Mouse (Mus musculus): ENCODE measurements around the gene Atxn2. TPM values are rescaled to one million over a fixed set of nuclear protein-coding genes. Genes with fewer than 3 reads are reported as not detected.

The Atxn2 gene
- polyA plus RNA-seq, 1 experiment, result 71.9 TPM

- no peaks in the 10 kb centered on the region for H3K36me3 ChIP-seq (ENCODE audit: control insufficient read depth, insufficient read depth, low read length)
- TF ChIP-seq CTCF (IDR thresholded peaks at IDR 0.05; ENCODE audit: extremely low read depth, insufficient read depth, insufficient read length, insufficient replicate concordance) (no peak), POLR2A (IDR thresholded peaks at IDR 0.05; ENCODE audit: low read depth, low read length) (no peak)
- no peak for DNase-seq (ENCODE audit: low read depth in 1 of 2, low spot score in 2 of 2)
- H3K27me3 ChIP-seq (ENCODE audit: control insufficient read depth, insufficient read depth, low read length), result no peaks in the 10 kb centered on the region
- H3K4me1 ChIP-seq (ENCODE audit: control insufficient read depth, insufficient read depth, insufficient read length), result no peaks in the 10 kb centered on the region
- no peak overlapping the region for H3K27ac ChIP-seq (ENCODE audit: insufficient read depth, low read length)
- 94% methylated on average over 6 of the region's 6 CpGs for WGBS
- no peak overlapping the region for H3K4me3 ChIP-seq (ENCODE audit: extremely low read depth, insufficient read depth, insufficient read length)
Observed at GRCm38 (mm10) chr5:121696761-121697160, 14.4 kb upstream of the Atxn2 start.

GRCm38 (mm10) chr5:121699891-121700290 is 11.2 kb upstream of the Atxn2 start:
- Histone ChIP-seq H3K4me1 (ENCODE audit: control insufficient read depth, insufficient read depth, insufficient read length) (no peaks in the 10 kb centered on the region), H3K27me3 (ENCODE audit: control insufficient read depth, insufficient read depth, low read length) (no peaks in the 10 kb centered on the region), H3K27ac (ENCODE audit: insufficient read depth, low read length) (no peak overlapping the region; the same call in 1 of the 2 replicates), H3K36me3 (ENCODE audit: control insufficient read depth, insufficient read depth, low read length) (no peaks in the 10 kb centered on the region), H3K4me3 (ENCODE audit: extremely low read depth, insufficient read depth, insufficient read length) (no peak overlapping the region)
- 79% methylated on average over 5 of the region's 5 CpGs for WGBS
- no peak for TF ChIP-seq CTCF (IDR thresholded peaks at IDR 0.05; ENCODE audit: extremely low read depth, insufficient read depth, insufficient read length, insufficient replicate concordance)
- no peak for TF ChIP-seq POLR2A (IDR thresholded peaks at IDR 0.05; ENCODE audit: low read depth, low read length)
- no peak for DNase-seq (ENCODE audit: low read depth in 1 of 2, low spot score in 2 of 2)

GRCm38 (mm10) chr5:121700496-121700895 is 10.6 kb upstream of the Atxn2 start:
- TF ChIP-seq POLR2A (IDR thresholded peaks at IDR 0.05; ENCODE audit: low read depth, low read length) (no peak), CTCF (IDR thresholded peaks at IDR 0.05; ENCODE audit: extremely low read depth, insufficient read depth, insufficient read length, insufficient replicate concordance) (no peak)
- no peak for DNase-seq (ENCODE audit: low read depth in 1 of 2, low spot score in 2 of 2)
- Histone ChIP-seq H3K36me3 (ENCODE audit: control insufficient read depth, insufficient read depth, low read length) (no peaks in the 10 kb centered on the region), H3K27me3 (ENCODE audit: control insufficient read depth, insufficient read depth, low read length) (no peaks in the 10 kb centered on the region), H3K4me3 (ENCODE audit: extremely low read depth, insufficient read depth, insufficient read length) (no peak overlapping the region), H3K4me1 (ENCODE audit: control insufficient read depth, insufficient read depth, insufficient read length) (no peaks in the 10 kb centered on the region), H3K27ac (ENCODE audit: insufficient read depth, low read length) (no peak overlapping the region)
- WGBS, result 75% methylated on average over 11 of the region's 11 CpGs

- Histone ChIP-seq H3K36me3 (ENCODE audit: control insufficient read depth, insufficient read depth, low read length) (no peaks in the 10 kb centered on the region), H3K4me1 (ENCODE audit: control insufficient read depth, insufficient read depth, insufficient read length) (no peaks in the 10 kb centered on the region), H3K27me3 (ENCODE audit: control insufficient read depth, insufficient read depth, low read length) (no peaks in the 10 kb centered on the region), H3K4me3 (ENCODE audit: extremely low read depth, insufficient read depth, insufficient read length) (no peak overlapping the region), H3K27ac (ENCODE audit: insufficient read depth, low read length) (peak overlapping the region; percentile 64; the same call in 1 of the 2 replicates)
- TF ChIP-seq POLR2A (IDR thresholded peaks at IDR 0.05; ENCODE audit: low read depth, low read length) (no peak), CTCF (IDR thresholded peaks at IDR 0.05; ENCODE audit: extremely low read depth, insufficient read depth, insufficient read length, insufficient replicate concordance) (no peak)
- DNase-seq (ENCODE audit: low read depth in 1 of 2, low spot score in 2 of 2), result no peak
- WGBS, result 55% methylated on average over 8 of the region's 8 CpGs
Observed at GRCm38 (mm10) chr5:121701111-121701769, 9.9 kb upstream of the Atxn2 start.

- no peaks in the 10 kb centered on the region for H3K27me3 ChIP-seq (ENCODE audit: control insufficient read depth, insufficient read depth, low read length)
- no peak overlapping the region for H3K27ac ChIP-seq (ENCODE audit: insufficient read depth, low read length)
- H3K4me1 ChIP-seq (ENCODE audit: control insufficient read depth, insufficient read depth, insufficient read length), result no peaks in the 10 kb centered on the region
- H3K4me3 ChIP-seq (ENCODE audit: extremely low read depth, insufficient read depth, insufficient read length), result no peak overlapping the region
- DNase-seq (ENCODE audit: low read depth in 1 of 2, low spot score in 2 of 2), result no peak
- no peak for TF ChIP-seq CTCF (IDR thresholded peaks at IDR 0.05; ENCODE audit: extremely low read depth, insufficient read depth, insufficient read length, insufficient replicate concordance)
- no peak for TF ChIP-seq POLR2A (IDR thresholded peaks at IDR 0.05; ENCODE audit: low read depth, low read length)
- 81% methylated on average over 1 of the region's 1 CpGs for WGBS
- no peaks in the 10 kb centered on the region for H3K36me3 ChIP-seq (ENCODE audit: control insufficient read depth, insufficient read depth, low read length)
Observed at GRCm38 (mm10) chr5:121703341-121703740, 7.8 kb upstream of the Atxn2 start.

GRCm38 (mm10) chr5:121704512-121705248 is 6.5 kb upstream of the Atxn2 start:
- WGBS, result 42% methylated on average over 20 of the region's 20 CpGs
- Histone ChIP-seq H3K27me3 (ENCODE audit: control insufficient read depth, insufficient read depth, low read length) (no peaks in the 10 kb centered on the region), H3K4me3 (ENCODE audit: extremely low read depth, insufficient read depth, insufficient read length) (no peak overlapping the region), H3K4me1 (ENCODE audit: control insufficient read depth, insufficient read depth, insufficient read length) (no peaks in the 10 kb centered on the region), H3K36me3 (ENCODE audit: control insufficient read depth, insufficient read depth, low read length) (no peaks in the 10 kb centered on the region), H3K27ac (ENCODE audit: insufficient read depth, low read length) (no peak overlapping the region)
- DNase-seq (ENCODE audit: low read depth in 1 of 2, low spot score in 2 of 2), result no peak
- TF ChIP-seq CTCF (IDR thresholded peaks at IDR 0.05; ENCODE audit: extremely low read depth, insufficient read depth, insufficient read length, insufficient replicate concordance) (no peak), POLR2A (IDR thresholded peaks at IDR 0.05; ENCODE audit: low read depth, low read length) (no peak)

GRCm38 (mm10) chr5:121710402-121710801 is 735 bp upstream of the Atxn2 start:
- TF ChIP-seq CTCF (IDR thresholded peaks at IDR 0.05; ENCODE audit: extremely low read depth, insufficient read depth, insufficient read length, insufficient replicate concordance) (no peak), POLR2A (IDR thresholded peaks at IDR 0.05; ENCODE audit: low read depth, low read length) (no peak)
- no peak overlapping the region for H3K27ac ChIP-seq (ENCODE audit: insufficient read depth, low read length)
- DNase-seq (ENCODE audit: low read depth in 1 of 2, low spot score in 2 of 2), result no peak
- no peaks in the 10 kb centered on the region; the same call in 1 of the 2 replicates for H3K27me3 ChIP-seq (ENCODE audit: control insufficient read depth, insufficient read depth, low read length)
- H3K4me1 ChIP-seq (ENCODE audit: control insufficient read depth, insufficient read depth, insufficient read length), result peaks cover 4% of the 10 kb centered on the region
- no peaks in the 10 kb centered on the region for H3K36me3 ChIP-seq (ENCODE audit: control insufficient read depth, insufficient read depth, low read length)
- no peak overlapping the region for H3K4me3 ChIP-seq (ENCODE audit: extremely low read depth, insufficient read depth, insufficient read length)
- 65% methylated on average over 2 of the region's 2 CpGs for WGBS
